Mouse (Mus musculus): ENCODE results near the gene Pif1.

Gene Pif1

DNA sequence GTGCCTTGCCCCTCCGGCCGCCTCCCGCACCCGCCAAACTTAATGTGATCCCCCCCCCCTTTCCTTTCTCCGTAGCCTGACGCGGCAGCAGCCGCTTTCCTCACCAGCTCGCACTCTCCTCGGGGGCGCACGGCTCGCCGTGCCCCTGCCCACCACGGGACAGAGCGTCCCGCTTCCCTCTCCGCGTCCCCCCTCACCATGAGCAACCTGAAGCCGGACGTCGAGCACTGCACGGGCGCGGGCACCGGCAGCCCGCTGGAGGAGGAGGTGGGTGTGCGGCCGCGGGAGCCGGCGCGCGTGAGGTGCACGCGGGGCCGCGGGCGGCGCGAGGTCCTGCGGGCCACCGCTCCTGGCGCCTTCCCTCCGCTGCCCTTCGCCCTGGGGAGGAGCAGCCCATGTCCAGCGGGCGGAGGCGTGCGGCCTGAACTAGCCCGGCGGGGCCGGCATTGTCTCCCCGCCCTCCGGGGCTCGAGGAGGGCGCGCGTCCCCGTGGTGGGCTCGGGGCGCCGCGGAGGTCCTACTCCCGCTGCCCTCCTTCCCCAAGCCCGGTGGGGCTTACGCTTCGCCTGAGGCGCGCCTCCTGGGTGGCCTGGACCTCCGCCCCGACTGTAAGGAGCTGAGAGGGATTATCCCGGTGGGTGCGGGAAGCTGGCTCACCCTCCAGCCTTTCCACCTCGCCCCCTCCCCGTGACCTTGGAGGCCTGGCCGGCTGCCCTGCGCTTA, 43.8 kb downstream of the Pif1 start:
- in situ Hi-C loops (cut with MboI, MseI), result loop anchor here (25.0 kb wide), 1 partner anchor 757 kb away; no protein-coding TSS in a partner anchor

DNA sequence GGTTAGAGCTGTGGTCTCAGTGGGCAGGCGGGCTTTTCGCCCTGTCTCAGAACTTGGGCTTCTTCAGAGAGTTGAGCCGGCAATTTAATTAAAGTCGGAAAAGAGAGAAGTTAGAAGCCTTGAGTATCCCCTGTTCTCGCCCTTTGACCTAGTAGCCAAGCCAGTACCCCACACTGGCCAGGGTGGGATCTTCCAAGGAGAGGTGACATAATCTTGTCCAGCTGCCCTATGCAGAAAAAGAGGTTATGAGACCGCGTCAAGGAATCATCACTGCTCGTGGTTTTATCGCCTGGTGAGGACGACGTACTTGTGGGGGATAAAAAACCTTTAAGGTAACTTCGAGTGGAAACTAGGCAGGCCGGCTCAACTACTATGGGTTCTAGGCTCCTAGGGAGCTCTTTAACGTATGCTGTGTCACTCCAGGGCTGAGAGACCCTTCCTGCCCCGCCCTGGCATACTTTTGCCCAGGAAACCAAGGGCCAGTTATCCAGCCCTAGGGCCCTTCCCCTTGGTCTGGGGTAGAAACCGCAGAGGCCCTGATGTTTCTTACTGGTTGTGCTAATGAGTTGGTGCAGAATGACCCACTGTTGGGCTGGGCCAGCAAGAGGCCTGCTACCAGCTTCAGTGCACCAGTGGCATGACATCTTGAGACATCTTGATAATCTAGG, 44.5 kb downstream of the Pif1 start:
- in situ Hi-C loops (cut with MboI, MseI), result loop anchor here (25.0 kb wide), 1 partner anchor 756 kb away; no protein-coding TSS in a partner anchor

DNA sequence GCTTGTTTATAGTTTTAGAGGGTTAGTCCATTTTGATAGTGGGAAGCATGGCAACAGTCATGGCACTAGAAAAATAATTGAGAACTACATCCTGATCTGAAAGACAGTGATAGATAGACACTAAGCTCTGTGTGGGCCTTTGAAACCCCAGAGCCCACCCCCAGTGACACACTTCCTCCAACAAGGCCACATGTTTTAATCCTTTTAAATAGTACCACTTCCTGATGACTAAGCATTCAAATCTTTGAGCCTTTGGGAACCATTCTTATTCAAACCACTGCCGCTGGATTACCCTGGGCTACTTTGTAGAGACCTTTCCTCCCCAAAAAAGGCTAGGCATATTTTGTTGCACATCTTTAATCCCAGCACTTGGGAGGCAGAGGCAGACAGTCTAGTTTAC, 48.8 kb downstream of the Pif1 start:
- in situ Hi-C loops (cut with MboI, MseI), result loop anchor here (25.0 kb wide), 1 partner anchor 752 kb away; no protein-coding TSS in a partner anchor

DNA sequence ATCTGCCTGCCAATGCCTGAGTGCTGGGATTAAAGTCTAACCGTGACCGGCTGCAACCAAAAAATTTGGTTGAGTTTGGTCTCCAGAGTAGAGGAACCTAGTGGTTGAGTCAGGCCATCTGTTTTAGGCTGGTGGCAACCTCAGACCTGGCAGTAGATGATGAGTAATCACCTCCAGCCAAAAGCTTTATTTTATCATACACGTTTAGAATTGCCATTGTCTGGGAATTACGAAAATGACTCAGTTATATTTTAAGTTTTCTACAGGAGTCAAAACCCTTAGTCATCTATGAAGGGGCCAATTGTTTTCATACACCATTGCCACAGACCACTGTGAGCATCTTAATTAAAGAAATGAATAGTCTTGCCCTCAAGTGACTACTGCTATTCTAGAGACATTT, 50.0 kb downstream of the Pif1 start:
- in situ Hi-C loops (cut with MboI, MseI), result loop anchor here (25.0 kb wide), 1 partner anchor 750 kb away; no protein-coding TSS in a partner anchor

DNA sequence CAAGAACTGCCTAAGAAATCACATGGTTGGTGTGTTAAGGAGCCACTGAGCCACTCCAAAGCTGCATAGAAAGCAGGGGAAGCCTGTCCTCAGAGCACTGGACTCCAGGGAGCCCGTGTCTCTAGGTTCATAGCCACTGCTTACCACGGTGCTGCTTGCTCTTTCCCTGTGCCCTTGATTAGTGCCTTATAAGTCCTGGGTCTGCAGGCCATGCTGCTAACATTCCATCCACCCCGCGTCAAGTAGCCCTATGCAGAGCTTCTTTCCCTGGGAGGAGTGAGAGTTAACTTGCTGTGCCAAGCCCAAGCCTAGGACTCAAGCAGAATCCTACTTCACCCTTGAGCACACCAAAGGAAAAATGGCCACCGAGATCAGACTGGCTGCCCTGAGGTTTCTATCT, 52.1 kb downstream of the Pif1 start:
- in situ Hi-C loops (cut with MboI, MseI), result loop anchor here (25.0 kb wide), 1 partner anchor 748 kb away; no protein-coding TSS in a partner anchor

DNA sequence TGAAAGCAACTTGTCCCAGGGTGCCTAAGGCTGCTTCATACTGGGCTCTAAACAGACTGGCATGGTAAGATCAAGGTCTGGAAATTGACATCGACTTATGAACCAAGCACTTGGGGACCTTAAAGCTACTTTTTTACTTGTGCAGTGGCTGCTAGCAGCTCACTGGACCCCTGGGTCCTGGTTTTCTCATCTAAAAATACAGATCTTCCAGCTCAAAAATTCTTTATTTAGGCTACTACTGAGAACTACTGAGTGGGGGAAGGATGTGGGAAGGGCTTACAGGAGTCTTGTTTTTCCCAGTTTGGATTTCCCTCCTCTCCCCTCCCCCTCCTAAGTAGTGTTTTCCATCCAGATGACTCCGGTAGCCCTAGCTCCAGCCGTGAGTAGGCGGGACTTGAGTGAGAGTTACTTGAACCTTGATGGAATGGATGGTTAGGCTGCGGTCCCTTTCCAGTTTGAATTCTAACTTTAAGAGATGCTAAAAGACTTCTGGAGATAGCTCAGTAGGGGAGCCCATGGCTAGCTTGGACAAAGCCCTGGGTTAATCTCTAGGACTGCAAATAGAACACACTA, 54.0 kb downstream of the Pif1 start:
- in situ Hi-C loops (cut with MboI, MseI), result loop anchor here (25.0 kb wide), 1 partner anchor 746 kb away; no protein-coding TSS in a partner anchor

DNA sequence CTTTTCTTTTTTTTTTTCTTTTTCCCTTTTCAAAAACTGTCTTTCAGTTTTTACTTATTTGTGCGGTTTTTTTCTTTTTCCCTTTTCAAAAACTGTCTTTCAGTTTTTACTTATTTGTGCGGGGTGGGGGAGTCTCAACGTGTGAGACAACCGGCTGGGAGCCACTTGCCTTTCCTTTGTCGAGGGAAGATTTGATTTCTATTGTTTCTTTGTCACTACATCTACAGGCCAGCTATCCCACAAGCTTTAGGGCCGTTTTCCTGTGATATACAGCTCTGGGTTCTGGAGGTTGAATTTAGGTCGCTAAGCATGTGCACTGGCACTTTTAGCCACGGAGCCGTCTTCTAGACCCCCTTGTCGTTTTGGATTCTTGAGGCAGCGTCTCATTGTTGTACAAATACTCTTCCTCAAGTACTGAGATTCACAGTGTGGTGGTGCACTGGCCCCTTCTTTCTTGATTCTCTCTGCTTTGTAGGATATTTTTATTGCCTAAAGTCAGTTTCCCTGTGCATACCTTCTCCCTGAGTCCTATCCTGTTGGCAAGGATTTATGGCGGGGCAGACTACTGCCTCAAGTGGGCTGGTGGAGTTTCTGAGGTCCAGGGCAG, 54.6 kb downstream of the Pif1 start:
- in situ Hi-C loops (cut with MboI, MseI), result loop anchor here (25.0 kb wide), 1 partner anchor 746 kb away; no protein-coding TSS in a partner anchor

DNA sequence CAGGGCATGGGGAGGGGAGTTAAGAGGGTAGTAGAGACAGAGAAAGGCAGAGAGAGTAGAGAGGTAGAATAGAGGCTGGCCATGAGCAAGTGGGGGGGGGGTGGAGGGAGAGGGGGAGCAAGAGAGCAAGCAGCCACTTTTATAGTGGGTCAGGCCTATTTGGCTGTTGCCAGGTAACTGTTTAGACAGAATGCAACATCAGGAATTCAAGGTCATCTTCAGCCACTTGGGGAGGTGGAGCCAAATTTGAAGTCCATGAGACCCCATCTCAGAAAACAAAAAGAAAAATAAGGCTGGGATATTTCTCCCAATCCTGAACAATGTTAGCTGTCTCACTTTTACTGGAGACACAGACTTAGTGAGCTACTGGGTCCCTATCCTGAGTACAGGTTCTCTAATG, 55.6 kb downstream of the Pif1 start:
- in situ Hi-C loops (cut with MboI, MseI), result loop anchor here (25.0 kb wide), 1 partner anchor 745 kb away; no protein-coding TSS in a partner anchor

DNA sequence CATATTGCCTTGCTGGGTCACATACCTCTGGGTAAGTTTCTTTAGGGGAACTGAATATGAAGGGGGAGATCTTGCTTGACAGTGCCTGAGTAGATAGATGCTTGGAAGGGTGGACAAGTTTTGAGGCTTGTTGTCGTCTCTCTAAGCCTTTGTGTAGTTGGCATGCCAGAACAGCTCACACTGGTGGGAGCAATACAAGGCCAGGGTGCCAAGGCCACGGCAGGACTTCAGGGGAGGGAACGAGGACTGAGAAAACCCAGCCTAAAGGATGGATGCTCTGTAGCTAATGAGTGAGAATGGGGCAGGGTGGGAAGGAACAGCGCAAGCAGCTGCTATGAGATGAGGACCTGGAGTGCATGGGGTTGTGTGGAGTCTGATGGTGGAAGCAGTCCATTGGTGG, 58.0 kb downstream of the Pif1 start:
- in situ Hi-C loops (cut with MboI, MseI), result loop anchor here (25.0 kb wide), 1 partner anchor 742 kb away; no protein-coding TSS in a partner anchor

All from T-helper 2 cell (primary cell).